Mouse (Mus musculus) cerebellum, adult 9-11 months (tissue): ENCODE data around the gene Gm20388.

Source experiments
- DNase-seq: peaks from one replicate; pipeline ENCODE4 v3.0.0; 2022

Gene Gm20388

GRCm38 (mm10) chr8:120487729-120488510 lies 577.3 kb downstream of the Gm20388 start:
- DNase-seq = peak; percentile 78

- peak; percentile 65 for DNase-seq
Observed at GRCm38 (mm10) chr8:120488636-120489131, 578.0 kb downstream of the Gm20388 start.

DNA sequence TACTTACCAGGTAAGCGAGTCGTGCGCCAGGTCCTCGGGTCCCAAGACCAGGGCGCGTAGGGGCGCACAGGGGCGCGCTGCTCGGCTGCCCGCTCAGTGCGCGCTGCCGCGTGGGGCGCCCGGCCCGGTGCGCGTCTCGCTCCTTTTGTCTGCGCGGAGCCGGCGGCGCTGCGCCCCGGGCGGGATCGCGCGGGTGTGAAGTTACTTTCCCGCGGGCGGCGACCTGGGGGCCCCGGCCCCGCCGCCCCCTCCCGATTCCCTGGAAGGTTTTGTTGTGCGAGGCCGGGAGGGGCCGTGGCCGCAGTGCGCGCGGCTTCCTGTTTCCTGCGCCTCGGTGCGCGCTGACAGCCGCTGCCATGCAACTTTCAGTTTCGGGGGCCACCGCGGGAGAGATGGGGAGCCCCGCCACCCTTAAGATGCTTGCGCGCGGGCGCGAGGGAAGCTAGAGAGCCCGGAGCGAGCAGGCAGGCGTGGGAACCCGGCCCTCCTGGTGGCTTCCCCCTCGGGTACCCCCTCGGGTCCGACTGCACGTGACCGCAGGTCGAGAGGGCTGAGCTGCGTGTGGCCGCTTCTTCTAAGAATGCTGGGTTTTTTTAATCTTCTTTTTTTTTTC lies 578.6 kb downstream of the Gm20388 start:
- peak; percentile 69 for DNase-seq

GRCm38 (mm10) chr8:120489771-120490281 lies 579.2 kb downstream of the Gm20388 start:
- DNase-seq = peak; percentile 72

DNA sequence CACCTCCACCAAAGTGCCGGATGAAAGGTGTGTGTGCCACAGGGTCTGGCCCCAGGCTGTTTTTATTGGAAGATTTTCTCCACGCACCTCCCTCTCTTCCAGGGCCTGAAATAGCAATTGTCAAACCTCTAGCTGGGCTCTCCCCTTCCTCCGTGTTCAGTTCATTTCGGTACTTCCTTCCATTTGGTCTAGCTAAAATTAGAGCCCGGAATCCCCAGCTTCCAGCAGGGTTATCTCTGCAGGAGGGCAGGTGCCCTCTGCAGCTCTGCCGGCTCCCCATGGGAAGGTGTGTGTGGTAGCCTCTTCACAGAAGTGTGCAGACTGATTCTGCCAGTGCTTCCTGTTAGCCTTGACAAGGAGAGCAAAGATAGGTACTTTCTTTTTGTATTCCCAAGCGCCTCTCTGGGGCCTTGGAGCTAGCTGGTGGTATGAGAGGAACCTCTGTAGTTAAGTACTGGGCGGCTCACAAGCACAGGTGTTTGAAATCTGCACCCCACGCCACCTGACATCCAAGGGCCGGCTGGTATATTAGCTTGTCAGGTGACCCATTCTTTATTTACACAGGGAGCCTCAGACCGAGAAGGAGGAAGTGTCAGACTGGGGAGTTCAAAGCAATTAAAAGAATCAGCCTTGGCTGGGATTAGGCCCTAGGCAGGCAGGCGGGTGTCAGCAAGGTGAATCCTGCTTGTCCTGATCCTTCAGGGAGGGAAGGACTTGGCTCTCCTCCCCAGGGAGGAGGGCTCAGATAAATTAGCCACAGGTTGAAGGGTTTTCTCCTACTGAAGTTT lies 579.9 kb downstream of the Gm20388 start:
- DNase-seq = peak; percentile 54

DNA sequence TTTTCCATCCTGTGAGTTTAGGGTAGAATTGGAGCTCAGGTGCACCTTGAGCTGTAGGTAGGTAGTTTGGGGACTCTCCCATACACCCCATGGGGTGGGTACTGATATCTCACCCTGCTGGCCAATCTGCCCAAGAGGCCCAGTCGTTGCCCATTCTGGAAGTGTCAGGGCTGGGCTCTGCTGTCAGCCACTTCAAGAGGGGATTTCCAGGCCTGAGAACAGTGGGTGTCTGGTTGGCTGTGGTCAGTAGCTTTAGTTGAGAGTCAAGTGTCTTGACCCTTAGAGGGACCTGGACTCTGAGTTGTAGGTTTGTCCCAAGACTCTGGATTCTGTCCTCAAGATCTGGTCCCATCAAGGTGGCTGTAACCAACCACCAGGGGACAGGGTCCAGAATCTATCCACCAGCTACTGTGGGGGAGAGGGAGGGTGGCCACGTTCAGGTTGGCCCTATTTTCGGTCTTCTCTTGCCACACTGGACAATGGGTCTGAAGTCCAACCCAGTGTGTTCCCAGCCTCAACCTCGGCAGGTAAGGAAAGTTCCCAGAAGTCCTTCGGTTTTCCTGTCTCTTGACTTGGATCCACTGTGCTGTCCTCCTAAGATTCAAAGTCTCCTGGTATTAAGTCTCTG lies 580.6 kb downstream of the Gm20388 start:
- DNase-seq = peak; percentile 50

DNA sequence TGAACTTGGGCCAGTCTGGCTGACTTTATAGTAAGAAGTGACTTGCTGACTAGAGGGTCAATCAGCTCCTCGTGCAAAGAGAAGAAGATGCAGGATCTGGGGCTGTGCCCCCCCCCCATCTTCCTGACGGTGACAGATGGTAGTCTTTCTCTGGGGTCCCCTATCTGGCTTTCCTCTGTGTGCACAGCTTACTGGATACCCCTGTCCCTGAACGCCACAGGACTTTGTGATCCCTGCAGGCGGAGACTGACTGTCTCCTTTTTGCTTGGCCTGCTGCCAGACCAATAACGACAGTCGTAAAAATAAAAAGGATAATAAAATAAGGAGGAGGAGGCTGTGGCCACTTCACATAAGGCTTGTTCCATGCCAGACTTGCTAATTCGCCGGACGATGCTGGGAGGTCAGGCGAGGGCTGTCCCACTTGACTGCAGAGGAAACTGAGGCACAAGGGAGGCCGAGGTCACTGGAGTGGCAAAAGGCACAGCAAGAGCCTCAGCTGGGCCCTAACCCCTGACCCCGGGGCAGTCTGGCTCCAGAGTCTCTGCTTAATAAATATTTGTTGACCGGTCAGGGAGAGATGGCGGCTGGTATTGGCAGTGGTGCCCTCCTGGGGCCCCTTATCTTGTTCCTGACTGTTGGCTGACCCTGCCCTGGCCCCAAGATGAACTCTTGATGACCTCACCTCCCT lies 581.7 kb downstream of the Gm20388 start:
- DNase-seq = peak; percentile 53

DNA sequence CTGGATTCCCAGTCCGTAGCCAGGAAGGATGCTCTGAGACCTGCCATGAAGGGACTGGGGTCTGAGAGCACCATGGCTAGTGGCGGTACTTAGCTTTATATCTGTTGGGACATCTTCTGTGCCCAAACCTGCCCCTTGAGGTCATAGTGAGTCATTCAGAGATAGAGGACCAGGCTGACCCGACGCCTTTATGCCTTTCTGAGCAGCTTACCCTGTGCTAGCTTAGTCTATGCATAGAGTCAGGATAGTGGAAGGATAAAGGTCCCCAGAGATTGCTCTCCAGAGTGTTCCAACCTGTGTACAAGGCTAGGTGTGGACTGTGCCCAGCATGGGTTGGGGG lies 582.2 kb downstream of the Gm20388 start:
- DNase-seq = no peak

GRCm38 (mm10) chr8:120493508-120494464 lies 583.1 kb downstream of the Gm20388 start:
- DNase-seq = no peak

- peak; percentile 75 for DNase-seq
Observed at GRCm38 (mm10) chr8:120494903-120495302, 584.3 kb downstream of the Gm20388 start.

GRCm38 (mm10) chr8:120495461-120495860 lies 584.8 kb downstream of the Gm20388 start:
- no peak for DNase-seq

- DNase-seq = peak; percentile 30
Observed at GRCm38 (mm10) chr8:120496478-120496877, 585.8 kb downstream of the Gm20388 start.

- DNase-seq = no peak
Observed at GRCm38 (mm10) chr8:120497503-120497946, 586.9 kb downstream of the Gm20388 start.

DNA sequence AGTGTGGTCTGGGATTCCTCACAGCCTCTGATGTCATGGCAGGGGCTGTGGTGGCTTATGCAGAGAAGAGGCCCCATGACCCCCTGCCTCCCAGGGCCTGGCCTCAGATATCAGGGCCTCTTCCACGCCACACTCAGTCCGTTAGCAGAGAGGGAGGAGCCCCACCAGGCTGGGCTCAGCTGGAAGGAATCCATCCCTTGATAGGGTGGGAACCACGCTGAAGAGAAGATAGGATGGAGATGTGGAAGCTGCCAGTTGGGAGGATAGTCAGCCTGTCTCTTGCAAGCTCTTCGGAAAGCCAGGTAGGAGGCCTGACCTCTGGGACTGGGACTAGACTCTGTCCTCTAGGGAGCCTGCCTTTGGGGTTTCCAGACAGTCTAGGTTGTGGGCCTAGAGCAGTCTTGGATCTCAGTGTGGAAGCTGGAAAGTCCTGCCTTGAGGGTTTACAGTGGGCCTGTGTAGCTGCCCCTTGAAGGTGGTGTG lies 587.7 kb downstream of the Gm20388 start:
- no peak for DNase-seq

GRCm38 (mm10) chr8:120498926-120499605 lies 588.4 kb downstream of the Gm20388 start:
- peak; percentile 86 for DNase-seq

GRCm38 (mm10) chr8:120500701-120501261 lies 590.1 kb downstream of the Gm20388 start:
- peak; percentile 76 for DNase-seq

DNA sequence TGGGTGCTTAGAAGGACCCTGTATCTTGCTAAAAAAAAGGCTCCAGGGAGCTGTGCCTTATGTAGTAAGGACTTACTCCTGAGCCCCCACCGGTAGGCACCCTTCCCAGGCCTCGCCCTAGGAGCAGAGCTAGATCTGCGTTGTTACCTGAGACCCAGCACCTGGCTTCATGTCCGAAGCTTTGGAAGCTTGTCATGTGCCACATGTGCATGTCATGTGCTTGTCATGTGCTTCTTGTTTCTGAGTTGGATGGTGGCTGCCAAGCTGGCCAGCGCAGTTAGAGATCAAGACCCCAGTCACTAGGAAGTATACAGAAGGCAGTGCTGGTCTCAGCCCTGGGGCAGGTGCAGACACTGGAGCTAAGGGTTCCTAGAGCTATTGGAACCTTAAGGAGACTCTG lies 590.8 kb downstream of the Gm20388 start:
- DNase-seq = no peak

GRCm38 (mm10) chr8:120502428-120502827 lies 591.8 kb downstream of the Gm20388 start:
- peak; percentile 67 for DNase-seq

DNA sequence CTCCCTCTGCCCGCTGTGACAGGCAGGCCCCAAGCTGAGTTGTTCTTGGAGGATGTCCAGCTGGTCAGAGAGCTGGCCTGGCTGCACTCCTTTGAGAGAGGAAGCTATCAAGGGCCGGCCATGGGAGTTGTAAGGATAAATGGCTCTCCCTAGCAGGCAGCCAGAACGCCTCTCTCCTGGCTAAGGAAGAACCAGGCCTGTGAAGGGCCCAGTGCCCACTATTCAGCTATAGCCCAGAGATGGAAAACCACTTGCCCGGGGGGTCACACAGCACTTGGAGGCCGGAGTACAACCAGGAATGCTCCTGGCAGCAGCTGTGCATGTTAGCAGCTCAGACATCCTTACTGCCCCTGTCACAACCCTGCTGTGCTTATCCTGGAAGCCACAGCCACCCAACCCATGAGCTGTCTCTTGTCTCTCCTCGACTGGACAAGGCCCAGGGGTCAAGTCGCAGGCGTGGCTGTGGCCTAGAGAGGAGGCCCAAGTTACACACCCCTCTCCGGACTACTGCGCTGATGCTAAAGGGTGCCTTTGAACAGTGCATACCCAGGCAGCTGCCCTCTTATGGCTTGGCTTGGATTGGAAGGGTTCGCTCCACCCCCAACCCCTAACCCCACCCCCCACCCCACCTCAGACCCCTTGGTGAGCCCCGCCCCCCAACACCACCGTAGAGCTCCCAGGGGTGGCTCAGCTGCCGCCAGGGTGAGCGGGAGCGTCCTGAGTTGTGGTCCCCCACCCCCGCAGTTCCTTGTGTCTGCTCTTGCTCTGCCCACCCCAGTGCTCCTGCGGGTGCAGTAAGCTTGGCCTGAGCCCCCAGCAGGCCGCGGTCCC lies 593.8 kb downstream of the Gm20388 start:
- peak; percentile 90 for DNase-seq
